Mouse (Mus musculus) frontal cortex, postnatal 10 days (tissue): Measurements from ENCODE around the gene Nt5c3b.

Experiments used
- DNase-seq, 2 experiments: peaks; one replicate each; pipeline ENCODE4 v3.0.0; 2022; ENCODE audit warnings: low spot score in 2 of 2, mixed read lengths in 1 of 2

Gene Nt5c3b

GRCm38 (mm10) chr11:100428612-100429199 is 12.9 kb downstream of the Nt5c3b start:
- DNase-seq = no peak

GRCm38 (mm10) chr11:100426820-100427219 is 14.8 kb downstream of the Nt5c3b start:
- DNase-seq = no peak

GRCm38 (mm10) chr11:100425851-100426250 is 15.8 kb downstream of the Nt5c3b start:
- peak in 1 of 2 experiments; percentile 56 for DNase-seq

DNA sequence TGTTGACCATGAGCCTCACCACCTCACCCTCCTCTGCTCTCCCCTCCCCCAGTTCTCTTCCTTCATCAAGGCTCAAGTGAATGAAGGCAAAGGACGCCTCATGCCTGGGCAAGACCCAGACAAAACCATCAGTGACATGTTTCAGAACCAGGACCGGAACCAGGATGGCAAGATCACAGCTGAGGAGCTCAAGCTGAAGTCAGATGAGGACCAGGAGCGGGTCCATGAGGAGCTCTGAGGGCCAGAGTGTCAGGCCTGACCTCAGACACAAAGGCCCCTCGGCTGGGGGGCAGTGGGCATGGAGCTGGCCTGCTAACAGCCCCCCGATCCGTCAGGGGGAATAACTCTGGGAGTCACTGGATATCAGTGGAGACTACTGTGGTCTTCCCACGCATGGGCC is 17.8 kb downstream of the Nt5c3b start:
- no peak for DNase-seq

DNA sequence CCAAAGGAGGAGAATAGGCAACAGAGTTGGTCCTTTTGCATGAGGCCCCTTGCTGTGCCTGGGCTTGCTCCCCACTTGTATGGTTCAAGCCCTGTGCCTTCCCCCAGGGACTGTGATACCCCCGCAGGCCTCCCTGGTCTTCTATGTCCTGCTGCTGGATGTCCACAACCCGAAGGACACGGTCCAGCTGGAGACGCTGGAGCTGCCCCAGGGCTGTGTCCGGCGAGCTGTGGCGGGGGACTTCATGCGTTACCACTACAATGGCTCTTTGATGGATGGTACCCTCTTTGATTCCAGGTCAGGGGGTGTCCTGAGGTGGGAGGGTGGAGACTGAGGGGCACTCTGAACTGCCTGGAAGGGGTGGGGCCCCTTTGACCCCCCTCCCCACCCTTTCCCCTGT is 20.1 kb downstream of the Nt5c3b start:
- DNase-seq = no peak

GRCm38 (mm10) chr11:100414914-100415822 is 26.4 kb downstream of the Nt5c3b start, which contains the start of gene Fkbp10:
TSS of gene Fkbp10 (plus strand) at chr11:100415697.
- peak in 1 of 2 experiments; percentile 34 for DNase-seq

GRCm38 (mm10) chr11:100414021-100414913 is 27.3 kb downstream of the Nt5c3b start, which contains the start of gene P3h4:
TSS of gene P3h4 (minus strand) at chr11:100414836.
- DNase-seq = peak in 1 of 2 experiments; percentile 76

- no peak for DNase-seq
Measured at GRCm38 (mm10) chr11:100413541-100413940, 28.1 kb downstream of the Nt5c3b start.

GRCm38 (mm10) chr11:100411736-100412135 is 29.9 kb downstream of the Nt5c3b start:
- DNase-seq = no peak

DNA sequence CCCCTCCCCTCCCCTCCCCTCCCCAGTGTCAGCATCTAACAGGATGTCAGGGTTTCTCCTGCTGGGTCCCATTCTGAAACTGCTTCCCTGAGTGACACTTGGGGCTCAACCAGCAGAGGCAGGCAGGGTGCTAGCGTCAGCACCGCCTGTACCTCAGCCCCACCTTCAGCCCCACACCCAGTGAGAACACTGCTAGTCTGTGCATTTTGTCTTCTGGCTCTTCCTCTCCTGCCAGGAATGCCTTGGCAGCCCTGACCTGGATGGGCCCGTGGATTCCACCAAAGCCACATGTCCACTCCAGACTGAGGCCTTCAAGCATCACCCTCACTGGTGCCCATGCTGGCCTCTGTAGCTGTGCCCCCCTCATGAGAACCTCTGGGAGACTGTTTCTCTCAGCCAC is 31.9 kb downstream of the Nt5c3b start:
- DNase-seq = no peak

DNA sequence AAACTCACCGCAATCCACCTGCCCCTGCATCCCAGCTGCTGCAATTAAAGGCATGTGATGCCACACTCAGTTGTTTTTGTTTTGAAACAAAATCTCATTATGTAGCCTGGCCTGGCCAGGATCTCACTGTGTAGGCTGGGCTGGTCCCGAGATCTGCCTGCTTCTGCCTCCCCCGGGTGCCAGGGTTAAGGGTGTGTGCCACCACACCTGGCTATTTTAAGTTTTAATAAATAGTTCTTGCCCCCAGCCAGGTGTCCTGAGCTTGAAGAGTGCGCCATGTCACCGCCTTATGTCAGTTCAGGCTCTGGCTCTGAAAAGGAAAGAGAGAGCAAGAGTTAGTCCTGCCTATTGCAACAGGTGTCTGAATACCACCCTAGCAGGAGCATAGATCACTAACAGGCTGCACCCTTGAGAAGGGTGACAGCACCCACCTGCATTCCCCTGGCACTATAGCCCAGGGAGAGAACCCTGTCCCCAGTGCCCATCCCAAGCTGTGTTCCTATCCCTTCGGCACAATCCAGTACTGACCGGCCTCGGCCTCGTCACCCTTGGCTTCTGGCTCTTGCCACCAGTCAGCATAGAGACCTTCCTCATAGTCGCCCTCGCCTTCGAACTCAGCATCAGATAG is 32.7 kb downstream of the Nt5c3b start:
- DNase-seq = no peak

- peak in 1 of 2 experiments; percentile 57 for DNase-seq
Measured at GRCm38 (mm10) chr11:100408076-100408834, 33.4 kb downstream of the Nt5c3b start.

DNA sequence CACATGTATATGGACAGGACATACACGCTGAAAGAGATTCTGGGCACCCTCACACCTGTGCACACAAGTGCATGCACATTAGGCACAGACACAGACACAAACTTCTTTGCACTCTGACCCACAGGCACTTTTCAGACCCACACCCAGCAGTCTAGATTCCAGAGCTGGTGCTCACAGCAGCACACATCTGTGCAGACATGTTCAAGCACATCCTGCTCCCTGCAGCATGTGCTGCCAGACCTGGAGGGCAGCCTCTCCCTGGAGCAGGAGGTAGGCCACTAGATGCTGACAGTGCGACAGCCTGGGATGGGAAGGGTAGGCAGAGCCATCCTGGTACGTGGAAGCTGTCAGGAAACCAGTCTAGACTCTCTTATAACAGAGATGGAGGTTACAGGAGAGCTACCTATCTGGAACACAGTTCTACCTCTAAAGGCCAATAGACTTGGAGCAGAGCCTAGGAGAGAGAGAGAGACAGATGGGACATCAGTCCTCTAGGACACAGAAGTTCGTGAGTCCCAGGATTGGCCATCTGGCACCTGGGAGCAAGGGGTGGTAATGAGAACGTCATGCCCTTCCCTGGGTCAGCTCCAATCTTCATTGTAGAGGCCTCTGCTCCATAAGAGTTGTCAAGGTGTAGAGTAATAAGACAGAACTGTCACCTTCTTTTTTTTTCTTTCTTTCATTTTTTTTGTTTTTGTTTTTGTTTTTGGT is 34.5 kb downstream of the Nt5c3b start:
- DNase-seq = no peak

DNA sequence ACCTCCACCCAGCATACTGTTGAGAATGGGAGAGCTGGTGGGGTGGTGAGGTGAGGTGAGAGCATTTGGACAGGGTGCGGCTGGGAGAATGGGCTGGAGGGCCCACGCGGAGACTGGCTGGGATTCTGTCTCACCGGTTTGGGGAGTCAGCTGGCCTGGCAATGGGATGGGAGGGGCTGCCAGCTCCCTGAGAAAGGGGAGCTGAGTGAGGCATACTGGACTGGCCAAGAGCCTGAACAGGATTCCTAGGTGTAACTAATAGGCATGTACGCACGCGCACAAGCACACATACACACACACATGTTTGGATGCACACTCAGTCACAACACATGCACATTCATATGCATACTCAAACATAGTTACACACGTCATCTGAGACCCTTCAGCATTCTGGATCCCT is 35.3 kb downstream of the Nt5c3b start:
- no peak for DNase-seq

GRCm38 (mm10) chr11:100404456-100405074 is 37.0 kb downstream of the Nt5c3b start:
- no peak for DNase-seq

DNA sequence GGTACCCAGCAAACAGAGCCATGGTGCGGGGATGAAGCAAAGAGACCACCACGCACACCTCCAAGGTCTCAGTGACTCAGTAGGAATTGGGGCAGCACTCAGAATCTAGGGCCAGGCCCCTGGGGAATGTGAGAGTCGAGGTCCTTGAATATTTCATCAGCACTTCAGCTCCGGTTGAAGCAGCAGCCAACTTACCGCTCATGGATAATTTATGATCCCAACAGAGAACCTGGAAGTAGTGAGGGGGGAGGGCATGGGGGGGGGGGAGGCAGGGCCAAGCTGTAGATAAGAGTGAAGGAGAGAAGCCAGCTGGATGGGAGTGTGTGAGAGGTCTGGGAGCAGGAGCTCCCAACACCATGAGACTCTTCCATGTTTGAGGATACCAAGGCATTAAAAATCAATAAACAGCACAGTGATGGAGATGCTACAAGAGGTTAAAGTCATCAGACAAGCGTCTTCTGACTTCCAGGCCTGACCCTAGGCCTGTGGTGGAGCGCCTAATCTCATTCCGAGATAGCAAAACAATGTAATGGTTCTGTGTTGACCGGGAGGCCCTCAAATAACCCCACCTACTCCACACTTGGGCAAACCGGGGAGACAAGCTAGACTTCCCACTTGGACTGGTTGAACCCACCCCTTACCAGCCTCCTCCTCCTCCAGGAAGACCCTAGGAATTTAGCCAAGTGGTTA is 38.0 kb downstream of the Nt5c3b start:
- DNase-seq = no peak

DNA sequence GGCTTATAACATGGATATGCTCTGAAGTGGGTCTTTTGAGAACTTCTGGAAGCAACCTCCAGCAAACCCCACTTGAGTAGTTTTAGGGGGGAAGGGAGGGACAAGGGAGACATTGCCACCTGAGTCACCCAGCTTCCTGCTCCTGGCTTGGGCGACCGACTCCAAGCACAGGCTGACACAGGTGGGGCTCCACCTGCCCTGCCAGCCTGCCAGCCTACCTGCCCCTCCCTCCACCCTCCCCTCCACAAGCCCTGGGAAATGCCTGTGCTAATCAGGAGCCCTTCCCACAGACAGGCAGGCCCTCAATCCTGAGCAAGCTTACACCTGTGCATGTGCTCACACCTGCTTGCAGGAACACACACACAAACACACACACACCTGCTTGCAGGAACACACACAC is 38.9 kb downstream of the Nt5c3b start:
- DNase-seq = no peak

GRCm38 (mm10) chr11:100402240-100402639 is 39.4 kb downstream of the Nt5c3b start:
- no peak for DNase-seq

DNA sequence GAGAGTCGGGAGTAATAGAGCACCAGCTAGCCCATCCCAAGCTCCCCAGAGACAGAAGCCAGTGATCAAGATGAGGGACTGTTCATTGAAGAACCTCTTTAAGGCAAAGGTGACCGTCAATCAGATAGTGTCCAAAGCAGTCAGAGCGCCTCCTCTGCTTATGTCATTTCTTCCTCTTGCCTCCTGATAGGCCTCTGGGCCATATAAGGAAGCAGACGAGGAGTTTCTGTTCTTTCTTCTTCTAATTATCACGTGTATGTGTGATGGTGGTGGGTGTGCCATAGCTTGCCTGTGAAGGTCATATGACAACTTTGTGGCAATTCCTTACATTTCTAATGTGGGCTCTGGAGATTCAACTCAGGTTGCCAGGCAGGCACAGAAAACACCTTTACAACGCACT is 40.8 kb downstream of the Nt5c3b start:
- no peak for DNase-seq
